Mouse (Mus musculus) 3T3-L1 (cell line): ENCODE results near the gene Bckdha.
A peak's percentile ranks its signal among the peaks of the same experiment; 100 is the strongest.

ENCODE experiments used
- DNase-seq: peaks from one replicate; pipeline ENCODE4 v3.0.0-alpha.2; 2015; ENCODE audit warnings: low read depth, low spot score

The Bckdha gene

DNA sequence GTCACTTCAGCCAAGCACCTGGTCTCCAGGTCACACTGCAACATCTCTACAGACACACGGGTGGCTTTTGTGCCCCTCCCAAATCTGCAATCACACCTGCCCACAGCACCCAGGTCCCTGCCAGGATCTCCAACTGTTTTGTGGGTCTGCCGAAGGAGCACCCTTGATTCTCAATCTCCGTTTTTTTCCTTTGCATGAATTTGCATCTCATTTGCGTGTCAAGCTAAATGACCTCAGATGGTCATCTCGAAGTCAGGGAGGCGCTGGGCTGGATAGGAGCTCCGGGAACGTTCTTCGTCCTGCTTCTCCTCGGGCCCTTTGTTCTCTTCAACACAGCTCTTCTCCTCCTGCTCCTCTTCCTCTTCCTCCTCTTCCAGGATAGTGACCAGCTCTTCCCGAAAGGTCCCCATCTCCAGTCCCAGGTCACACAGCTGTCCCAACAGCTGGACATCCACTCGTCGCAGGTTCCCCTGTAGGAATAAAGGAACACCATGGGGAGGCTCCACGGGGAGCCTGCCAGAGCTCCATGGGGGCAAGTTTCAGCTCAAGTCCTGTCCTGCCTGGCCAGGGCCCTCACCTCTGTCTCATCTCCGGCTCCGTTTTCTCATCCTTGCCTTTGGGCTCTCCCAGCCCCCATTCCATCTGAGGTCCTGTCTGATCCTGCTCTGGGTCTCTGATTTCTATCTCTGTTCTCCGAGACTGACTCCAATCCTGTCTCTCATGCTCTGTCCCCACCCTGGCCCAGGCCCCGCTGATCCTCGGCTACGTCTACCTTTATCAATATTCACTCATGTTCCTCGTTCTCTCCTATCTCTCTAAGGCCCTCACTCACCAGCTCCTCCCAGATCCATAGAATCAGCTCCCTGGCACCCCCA lies 43.7 kb downstream of the Bckdha start:
- DNase-seq, result no peak

DNA sequence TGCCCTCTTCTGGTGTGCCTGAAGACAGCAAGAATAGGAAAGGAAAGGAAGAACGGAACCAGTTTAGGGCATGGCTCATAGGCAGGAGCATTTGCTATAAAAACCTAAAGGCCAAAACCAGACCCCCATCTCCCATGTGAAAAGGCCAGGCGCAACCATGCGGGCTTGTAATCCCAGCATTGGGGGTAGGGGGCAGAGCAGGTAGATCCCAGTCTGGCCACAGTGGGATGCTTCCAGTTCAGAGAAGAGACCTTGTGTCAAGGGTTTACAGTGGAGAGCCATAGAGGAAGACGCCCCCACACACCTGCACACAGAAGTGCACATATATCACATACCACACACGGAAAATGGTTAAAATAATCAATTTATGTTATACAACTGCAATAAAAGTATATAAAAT lies 44.7 kb downstream of the Bckdha start:
- DNase-seq, result no peak

DNA sequence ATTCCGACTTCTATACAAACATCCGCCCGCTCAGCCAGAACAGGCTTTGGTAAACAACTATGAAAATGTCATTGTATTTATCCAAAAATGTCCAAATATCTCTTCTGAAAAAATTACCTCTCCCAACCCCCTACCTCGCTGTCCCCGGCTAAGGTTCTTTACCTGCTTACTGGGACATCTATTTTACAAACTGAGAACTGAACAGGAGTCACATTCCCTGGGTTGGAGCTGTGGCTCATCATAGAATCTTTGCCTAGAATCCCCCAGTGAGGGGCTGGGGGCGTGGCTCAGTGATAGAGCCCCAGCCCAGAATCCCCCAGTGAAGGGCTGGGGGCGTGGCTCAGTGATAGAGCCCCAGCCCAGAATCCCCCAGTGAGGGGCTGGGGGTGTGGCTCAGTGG lies 47.3 kb downstream of the Bckdha start:
- no peak for DNase-seq

DNA sequence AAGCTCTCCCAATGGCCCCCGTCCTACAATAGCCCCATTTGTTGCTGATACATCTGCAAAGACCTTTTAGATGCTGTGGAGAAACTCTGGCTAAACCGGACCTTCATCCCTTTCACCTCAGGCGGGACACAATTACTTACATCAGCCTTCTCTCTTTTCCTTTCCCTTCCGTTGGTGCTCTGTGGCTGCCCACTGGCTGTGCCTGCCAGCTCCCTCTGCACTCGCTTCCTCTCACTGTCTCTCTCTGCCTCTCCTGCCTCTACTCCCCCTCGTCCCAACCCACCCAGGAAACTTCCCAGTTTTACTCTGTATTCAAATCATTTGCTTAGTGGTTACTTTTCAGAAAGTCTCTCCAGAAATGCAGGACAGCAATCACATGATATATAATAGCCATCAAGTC lies 48.7 kb downstream of the Bckdha start:
- no peak for DNase-seq

DNA sequence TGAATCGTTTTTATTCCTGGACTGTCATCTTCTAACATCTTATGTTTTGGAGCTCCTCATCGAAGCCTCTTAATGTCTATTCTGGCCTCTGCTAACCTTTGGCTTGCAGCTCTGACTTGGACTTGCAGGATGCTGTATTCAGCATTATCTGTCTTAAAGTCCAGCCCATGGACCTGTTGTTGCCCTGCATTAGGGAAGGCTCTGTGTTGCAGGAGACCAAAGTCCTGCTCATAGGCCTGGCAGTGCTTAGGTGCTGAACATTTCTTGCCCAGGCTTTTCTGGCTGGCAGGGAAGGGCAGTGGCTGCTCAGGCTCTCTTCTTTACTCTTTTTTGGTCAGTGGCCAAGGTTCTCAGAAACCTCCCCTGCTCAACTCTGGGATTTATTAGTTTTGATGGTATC lies 51.6 kb downstream of the Bckdha start:
- no peak for DNase-seq

DNA sequence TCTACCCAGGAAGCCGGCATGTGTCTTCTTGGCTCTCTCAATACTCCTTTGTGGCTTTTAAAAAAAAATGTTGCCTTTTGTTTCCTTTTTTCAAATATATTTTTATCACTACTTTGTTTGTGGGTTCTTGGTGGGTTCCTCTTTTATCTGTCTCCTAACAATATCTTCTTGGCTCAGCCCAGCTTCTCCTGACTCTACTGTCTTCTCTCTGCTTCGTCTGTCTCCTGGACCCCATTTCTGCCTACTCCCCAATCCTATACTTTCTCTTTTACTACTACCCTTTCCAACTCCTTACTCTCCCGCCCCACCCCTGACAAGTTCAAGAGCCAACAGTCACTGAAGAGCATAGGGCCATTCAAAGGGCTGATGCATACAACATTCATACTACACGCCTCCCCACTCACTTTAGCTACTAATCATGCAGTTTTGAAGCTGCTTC lies 52.1 kb downstream of the Bckdha start:
- no peak for DNase-seq

DNA sequence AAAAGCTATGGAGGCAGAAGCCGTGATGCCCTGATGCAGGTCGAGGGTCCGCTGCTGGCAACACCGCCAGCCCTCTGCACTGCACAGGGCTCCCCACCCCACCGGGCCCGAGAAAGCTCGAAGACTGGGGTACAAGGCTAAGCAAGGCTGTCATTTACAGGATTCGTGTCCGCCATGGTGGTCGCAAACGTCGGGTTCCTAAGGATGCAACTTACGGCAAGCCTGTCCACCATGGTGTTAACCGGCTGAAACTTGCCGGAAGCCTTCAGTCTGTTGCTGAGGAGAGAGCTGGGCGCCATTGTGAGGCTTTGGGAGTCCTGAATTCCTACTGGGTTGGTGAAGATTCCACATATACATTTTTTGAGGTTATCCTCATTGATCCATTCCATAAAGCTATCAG lies 57.4 kb downstream of the Bckdha start:
- no peak for DNase-seq

DNA sequence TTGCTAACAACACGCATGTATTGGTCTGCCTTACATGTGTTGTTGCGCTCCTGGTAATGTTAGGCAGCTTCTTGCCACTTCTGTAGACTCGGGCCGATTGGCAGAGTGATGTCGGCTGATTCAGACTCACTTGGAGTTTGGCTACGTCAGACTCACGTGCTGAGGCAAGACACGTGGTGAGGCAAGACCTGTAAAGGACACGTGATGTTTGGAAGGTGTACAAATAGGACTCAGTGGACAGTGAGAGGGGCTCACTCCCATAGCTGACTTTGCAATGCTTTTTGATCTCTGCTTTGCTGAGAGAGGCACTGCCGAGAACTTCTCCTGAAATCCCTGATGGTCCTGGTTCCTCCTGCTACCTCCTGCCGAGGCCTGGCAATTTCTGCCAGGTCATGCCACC lies 58.1 kb downstream of the Bckdha start:
- DNase-seq, result no peak

DNA sequence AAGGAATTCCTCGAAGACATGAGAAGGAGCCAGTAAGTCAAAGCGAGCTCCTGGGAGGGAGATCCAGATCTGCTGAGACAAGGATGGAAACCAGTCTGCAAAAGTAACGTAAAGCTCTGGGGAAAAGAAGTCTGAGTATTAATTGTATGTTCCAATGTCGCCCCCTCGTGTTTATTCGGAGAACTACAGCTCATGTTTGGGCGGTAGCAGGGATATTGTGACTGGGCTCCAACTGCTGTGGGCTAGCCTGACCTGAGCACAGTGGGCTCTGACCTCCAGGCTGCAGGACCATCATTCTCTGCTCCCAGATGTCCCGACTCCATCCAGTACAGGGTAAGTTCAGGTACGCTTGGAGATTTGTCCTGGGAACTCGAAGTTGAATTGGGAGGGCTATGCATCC lies 59.1 kb downstream of the Bckdha start:
- peak; percentile 82 for DNase-seq

DNA sequence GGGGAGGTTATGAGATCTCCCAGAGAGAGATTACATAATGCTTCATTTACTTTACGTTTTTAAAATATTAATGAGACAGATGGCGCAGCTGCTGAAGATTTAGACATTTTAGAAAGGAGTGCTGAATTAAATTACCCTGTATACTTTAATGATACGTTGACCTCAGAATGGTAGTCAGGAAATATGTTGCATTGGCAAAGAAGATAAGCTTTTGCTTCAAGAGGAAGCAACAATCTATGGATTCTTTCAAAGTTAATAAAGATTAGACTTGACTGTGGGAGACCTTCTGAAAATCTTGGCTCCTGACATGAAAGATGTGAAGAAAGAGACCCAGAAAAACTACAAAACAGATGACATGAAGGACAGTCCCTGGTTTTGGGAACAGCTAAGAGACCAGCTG lies 64.9 kb downstream of the Bckdha start:
- DNase-seq, result no peak

DNA sequence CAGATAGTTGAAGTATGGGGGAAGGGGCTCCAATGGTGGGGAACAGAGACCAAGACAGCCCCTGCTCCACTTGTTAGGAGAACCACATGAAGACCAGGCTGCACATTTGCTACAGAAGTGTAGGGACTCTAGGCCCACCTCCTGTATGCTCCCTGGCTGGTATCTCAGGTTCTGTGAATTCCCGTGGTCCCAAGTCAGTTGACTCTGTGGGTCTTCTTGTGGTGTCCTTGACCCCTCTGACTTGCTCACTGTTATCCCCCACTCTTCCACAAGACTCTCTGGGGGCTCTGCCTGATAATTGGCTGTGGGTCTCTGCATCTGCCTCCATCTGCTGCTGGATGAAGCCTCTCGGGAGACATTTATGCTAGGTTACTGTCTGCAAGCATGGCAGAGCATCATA lies 67.6 kb downstream of the Bckdha start:
- no peak for DNase-seq

DNA sequence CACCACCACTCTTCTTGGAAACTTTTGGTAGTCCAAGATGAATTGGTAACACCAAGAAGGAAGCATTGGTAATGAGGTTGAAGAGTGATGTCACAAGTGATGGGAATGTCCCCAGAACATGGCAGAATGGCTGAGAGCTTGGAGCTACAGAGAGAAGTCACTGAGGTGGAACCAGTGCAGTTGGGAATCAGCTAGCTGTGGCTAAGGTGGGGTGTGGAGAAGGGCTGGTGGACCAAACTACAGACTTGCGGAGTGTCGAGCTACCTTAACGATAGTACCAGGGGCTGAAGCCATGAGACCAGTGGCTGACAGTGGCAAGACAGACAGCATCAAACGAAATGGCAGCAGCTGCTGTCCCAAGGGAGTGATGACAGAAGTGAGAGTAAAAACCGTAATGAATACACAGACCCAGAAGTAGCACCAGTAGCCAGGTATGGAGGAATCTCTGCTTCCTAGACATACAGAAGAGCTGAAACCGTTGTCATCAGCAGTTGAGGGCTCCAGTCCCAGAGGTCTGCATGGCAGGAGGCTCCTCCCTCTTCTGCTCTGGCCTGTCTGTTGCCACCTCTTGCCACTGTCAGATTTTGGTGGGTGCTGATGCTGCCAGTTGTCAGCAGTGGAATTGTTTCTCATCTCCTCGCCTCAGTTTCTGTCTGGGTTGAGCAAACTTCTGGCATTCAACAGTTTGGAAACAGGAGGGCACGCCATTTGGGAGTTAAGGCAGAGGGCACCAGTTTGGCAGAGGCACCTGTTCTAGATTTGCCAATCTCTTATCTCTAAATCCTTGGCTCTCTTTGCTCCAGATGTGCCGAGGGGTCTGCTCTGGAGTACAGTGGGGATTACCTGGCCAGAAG lies 73.2 kb downstream of the Bckdha start:
- no peak for DNase-seq

DNA sequence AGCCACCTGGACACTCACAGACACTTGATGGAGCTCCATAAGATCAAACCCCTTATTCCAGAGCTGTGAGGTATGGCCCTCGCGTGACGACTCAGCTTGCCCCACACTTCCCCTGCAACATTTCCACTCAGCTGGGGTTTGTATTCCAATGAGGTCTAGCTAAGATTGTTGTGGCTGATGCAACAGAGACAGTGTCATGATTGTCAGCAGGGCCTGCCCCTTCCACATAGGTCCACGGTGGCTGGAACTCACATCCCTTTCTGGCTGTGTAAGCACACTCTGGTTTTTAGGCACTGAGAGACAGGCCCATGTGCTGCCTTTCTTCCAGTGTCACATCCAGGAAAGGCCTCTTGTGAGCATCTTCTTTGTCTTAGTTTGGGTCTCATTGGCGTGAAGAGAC lies 74.1 kb downstream of the Bckdha start:
- DNase-seq, result no peak

DNA sequence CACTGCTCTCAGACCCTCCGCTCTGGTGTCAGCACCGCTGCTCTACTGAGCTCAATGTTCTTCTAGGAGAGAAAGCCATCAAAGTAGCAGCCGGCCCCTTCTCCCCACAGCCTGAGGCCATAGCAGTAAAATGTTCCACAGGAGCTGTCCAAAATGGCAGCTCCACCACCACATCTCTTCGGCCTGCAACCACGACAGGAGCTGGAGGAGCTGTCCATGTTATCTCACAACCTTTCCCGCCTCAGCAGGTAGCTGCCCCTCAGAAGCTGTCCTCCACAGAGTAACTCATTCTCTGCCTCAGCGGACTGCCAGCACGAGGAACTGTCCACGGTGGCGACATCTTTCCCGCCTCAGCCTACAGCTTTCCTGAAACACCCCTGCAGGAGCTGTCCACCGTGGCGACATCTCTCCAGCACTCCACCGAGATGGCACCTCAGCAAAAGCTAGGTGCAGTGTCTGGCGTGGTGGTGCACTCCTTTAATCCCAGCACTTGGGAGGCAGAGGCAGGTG lies 76.4 kb downstream of the Bckdha start:
- DNase-seq, result no peak
